Mouse (Mus musculus): ENCODE results near the gene Usmg5.

- TF ChIP-seq CTCF (conservative IDR thresholded peaks at IDR 0.05; ENCODE audit: low read length) (no peak), POU5F1 (IDR thresholded peaks at IDR 0.05; ENCODE audit: borderline replicate concordance, low read length) (no peak), NANOG (IDR thresholded peaks at IDR 0.05; ENCODE audit: borderline replicate concordance, low read length) (no peak)
Measured at GRCm38 (mm10) chr19:47137051-47137581, 46.7 kb upstream of the Usmg5 start.
